ENCODE assay signal across 8 mouse cellular contexts in the genomic region with DNA sequence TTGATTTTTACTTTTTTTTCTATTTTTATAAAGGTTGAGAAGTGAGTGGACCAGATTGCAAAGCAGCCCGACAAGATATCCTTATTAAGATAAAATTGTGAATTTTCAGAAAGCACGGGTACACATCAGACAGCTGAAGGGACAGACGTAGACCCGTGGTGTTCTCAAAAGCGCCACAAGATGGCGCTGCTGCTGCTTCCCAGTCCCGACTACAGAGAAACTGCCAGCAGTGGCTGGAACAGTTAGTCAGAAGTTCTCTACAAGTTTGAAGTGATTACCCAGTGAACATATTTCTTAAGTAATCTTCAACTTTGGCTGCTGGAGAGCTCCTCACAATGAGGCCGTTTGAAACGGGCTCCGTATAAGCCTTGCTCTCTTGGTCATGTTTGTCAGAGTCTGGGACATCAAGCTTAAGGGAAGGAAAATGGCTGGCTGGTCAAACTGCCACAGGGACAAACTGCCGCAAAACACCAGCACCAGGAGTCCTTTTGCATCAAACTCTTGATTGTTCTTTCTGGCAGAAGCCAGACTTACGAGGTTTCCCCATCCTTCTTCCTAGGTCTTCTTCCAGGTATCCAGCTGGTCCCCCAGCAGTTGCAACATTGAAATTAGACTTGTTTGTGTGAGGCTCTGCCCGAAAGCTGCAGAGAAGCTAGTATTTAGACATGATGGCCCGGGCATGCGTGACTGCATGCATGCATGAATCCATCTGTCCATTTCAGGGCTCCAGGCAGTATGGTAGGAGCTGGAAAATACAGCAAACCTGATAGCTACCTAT.
A peak's percentile ranks its signal among the peaks of the same experiment; 100 is the strongest.
DNase-seq lines count a peak whose midpoint lies in the region; ATAC-seq and TF ChIP-seq lines count a peak whose summit lies in the region.

No protein-coding gene starts in this region.

- H3K9ac ChIP-seq in lung, embryonic 16.5 days (ENCODE audit: low read length), result no peak overlapping the region

- no peaks in the 10 kb centered on the region for H3K9me3 ChIP-seq in lung, embryonic 16.5 days (ENCODE audit: control insufficient read depth, low read length)

- peak; percentile 95 for ATAC-seq in frontal cortex, adult (ENCODE audit: low TSS enrichment)
- peak; percentile 91 to 94 for ATAC-seq in hematopoietic stem cell, adult 5-6 weeks (replicated peaks in 1 of 2; ENCODE audit: insufficient read depth in 1 of 2, low FRiP score in 2 of 2, low TSS enrichment in 1 of 2, low read depth in 1 of 2, poor library complexity in 2 of 2, severe bottlenecking in 2 of 2)
- ATAC-seq in lung, embryonic 16.5 days (ENCODE audit: low read depth), result peak; percentile 81
- no peak for ATAC-seq in monocyte, adult 5-6 weeks (replicated peaks; ENCODE audit: insufficient number of reproducible peaks, low FRiP score, low TSS enrichment, poor library complexity, severe bottlenecking)

- no peaks in the 10 kb centered on the region for H3K36me3 ChIP-seq in lung, embryonic 16.5 days (ENCODE audit: control insufficient read depth, insufficient read depth, low read length)

- DNase-seq in ZHBTc4 (ENCODE audit: low read depth, low spot score), result peak; percentile 87
- peak; percentile 67 for DNase-seq in cerebellum, adult 9-10 months
- DNase-seq in layer of hippocampus, adult 2 months (ENCODE audit: low spot score in 2 of 2), result peak; percentile 72 to 89
- DNase-seq in right cerebral cortex, adult 2 months (ENCODE audit: low spot score in 2 of 2), result peak; percentile 89 to 91

- WGBS in lung, embryonic 16.5 days, result 21% methylated on average over 15 of the region's 15 CpGs

- H3K27me3 ChIP-seq in lung, embryonic 16.5 days (ENCODE audit: control insufficient read depth, insufficient read depth, low read depth, low read length), result no peaks in the 10 kb centered on the region

- 0 out of 2 replicates have a peak, but pooled peaks cover 4% of the 10 kb centered on the region for H3K4me1 ChIP-seq in lung, embryonic 16.5 days (replicated peaks; ENCODE audit: control insufficient read depth, insufficient read depth, low read length)

- H3K27ac ChIP-seq in layer of hippocampus, adult 2 months, result no peak overlapping the region
- no peak overlapping the region for H3K27ac ChIP-seq in lung, embryonic 16.5 days (ENCODE audit: low read length)

- TF ChIP-seq CTCF in layer of hippocampus, adult 2 months (conservative IDR thresholded peaks at IDR 0.05), result peak; percentile 99

- H3K4me3 ChIP-seq in layer of hippocampus, adult 2 months, result no peak overlapping the region; the same call in 1 of the 2 replicates
- no peak overlapping the region for H3K4me3 ChIP-seq in lung, embryonic 16.5 days (ENCODE audit: low read length)

- no peak overlapping the region for H3K4me2 ChIP-seq in lung, embryonic 16.5 days (ENCODE audit: low read depth, low read length)
